Mouse (Mus musculus) myocyte (in vitro differentiated cells): ENCODE results near the gene Tfdp1. TPM values are rescaled to one million over a fixed set of nuclear protein-coding genes. Genes with fewer than 3 reads are reported as not detected.

ENCODE experiments used
- H3K27me3 ChIP-seq: one replicate; pipeline ENCODE4 v1.6.1; 2011; ENCODE audit not compliant: control insufficient read depth, insufficient read depth, insufficient read length
- H3K36me3 ChIP-seq: one replicate; pipeline ENCODE4 v1.6.1; 2011; ENCODE audit not compliant: control insufficient read depth, insufficient read depth
- H3K4me2 ChIP-seq: one replicate; pipeline ENCODE4 v1.6.1; 2011; ENCODE audit warnings: low read depth, control low read depth
- H3K4me3 ChIP-seq: one replicate; pipeline ENCODE4 v1.5.1; 2011; ENCODE audit warnings: mild to moderate bottlenecking, control low read depth, moderate library complexity
- H3K79me2 ChIP-seq: one replicate; pipeline ENCODE4 v1.6.1; 2011; ENCODE audit not compliant: control insufficient read depth, insufficient read depth
- H3ac ChIP-seq: one replicate; pipeline ENCODE4 v1.6.1; 2011; ENCODE audit not compliant: control insufficient read depth, insufficient read length
- CEBPB ChIP-seq: IDR thresholded peaks from 2 replicates; pipeline ENCODE4 v1.6.1; 2011; ENCODE audit warnings: mild to moderate bottlenecking, moderate library complexity; ENCODE audit not compliant: poor library complexity, insufficient read depth, severe bottlenecking
- E2F4 ChIP-seq: IDR thresholded peaks from one replicate; pipeline ENCODE4 v1.6.1; 2011; ENCODE audit warnings: mild to moderate bottlenecking, control low read depth, moderate library complexity; ENCODE audit not compliant: insufficient read depth
- MAX ChIP-seq: IDR thresholded peaks from one replicate; pipeline ENCODE4 v1.6.1; 2011; ENCODE audit warnings: low read depth, mild to moderate bottlenecking, control low read depth
- MYOD1 ChIP-seq, 3 experiments: IDR thresholded peaks; one replicate each; pipeline ENCODE4 v1.6.1; 2011; ENCODE audit warnings: control low read depth in 2 of 3, low read depth in 2 of 3, mild to moderate bottlenecking in 2 of 3, moderate library complexity in 1 of 3; ENCODE audit not compliant: insufficient read length in 2 of 3, control insufficient read depth in 1 of 3
- MYOG ChIP-seq, 3 experiments: IDR thresholded peaks; one replicate each; pipeline ENCODE4 v1.6.1; 2011; ENCODE audit warnings: control low read depth in 2 of 3, low read depth in 2 of 3, mild to moderate bottlenecking in 2 of 3; ENCODE audit not compliant: insufficient read length in 2 of 3, control insufficient read depth in 1 of 3, insufficient read depth in 1 of 3
- POLR2A ChIP-seq: IDR thresholded peaks from one replicate; pipeline ENCODE4 v1.6.1; 2011; ENCODE audit warnings: low read depth, mild to moderate bottlenecking, control low read depth, moderate library complexity; ENCODE audit not compliant: insufficient read length
- POLR2AphosphoS2 ChIP-seq: IDR thresholded peaks from one replicate; pipeline ENCODE4 v1.6.1; 2011; ENCODE audit warnings: low read depth, control low read depth; ENCODE audit not compliant: insufficient read length
- REST ChIP-seq: IDR thresholded peaks from one replicate; pipeline ENCODE4 v1.6.1; 2011; ENCODE audit warnings: mild to moderate bottlenecking, control low read depth, moderate library complexity; ENCODE audit not compliant: insufficient read depth, insufficient read length
- SRF ChIP-seq: IDR thresholded peaks from one replicate; pipeline ENCODE4 v1.6.1; 2011; ENCODE audit warnings: low read depth; ENCODE audit not compliant: control insufficient read depth, insufficient read length
- TCF12 ChIP-seq: IDR thresholded peaks from one replicate; pipeline ENCODE4 v1.6.1; 2011; ENCODE audit warnings: mild to moderate bottlenecking, control low read depth; ENCODE audit not compliant: poor library complexity, insufficient read depth, severe bottlenecking
- TCF3 ChIP-seq: IDR thresholded peaks from one replicate; pipeline ENCODE4 v1.6.1; 2011; ENCODE audit warnings: low read depth, control low read depth; ENCODE audit not compliant: insufficient read length
- USF1 ChIP-seq: IDR thresholded peaks from one replicate; pipeline ENCODE4 v1.6.1; 2011; ENCODE audit warnings: low read depth, mild to moderate bottlenecking, control low read depth, moderate library complexity
- polyA plus RNA-seq: library from polyadenylated mRNA; unstranded; fragments of >200 nt; fragmentation: generic; extraction: Trizol; gene quantifications from one replicate; pipeline ENCODE4 v1.2.1, GENCODE M21; 2012; ENCODE audit warnings: missing spikeins

Tfdp1 gene
- 40.8 TPM for polyA plus RNA-seq

DNA sequence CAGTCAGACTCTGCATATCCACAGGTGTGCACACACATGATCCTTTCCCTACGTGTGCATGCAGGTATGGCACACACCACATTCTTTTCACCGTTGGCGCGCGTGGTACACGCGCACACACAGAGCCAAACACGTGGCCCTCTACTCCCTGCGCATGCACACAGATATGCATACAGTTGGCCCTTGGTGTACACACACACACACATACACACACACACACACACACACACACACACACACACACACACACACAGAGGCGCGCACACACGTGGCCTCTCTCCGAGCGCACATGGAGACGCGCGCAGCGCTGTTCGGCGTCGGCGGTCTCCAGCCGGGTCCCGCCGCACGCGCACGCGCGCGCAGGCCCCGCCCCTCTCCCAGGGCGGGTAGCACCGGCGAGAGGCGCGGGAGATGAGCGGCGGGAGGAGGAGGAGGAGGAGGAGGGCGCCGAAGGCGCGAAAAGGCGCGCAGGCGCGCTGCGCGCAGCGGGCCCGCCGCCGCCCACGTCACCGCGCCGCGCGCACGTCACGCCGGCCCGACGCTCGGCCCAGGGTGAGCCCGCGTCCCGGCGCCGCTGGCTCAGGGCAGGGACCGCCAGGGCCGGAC is at the start of gene Tfdp1:
Gene Tfdp1 (plus strand): TSS at position 497 of the 606 bp plus-strand sequence.
- peaks cover 12% of the 10 kb centered on the region for H3K36me3 ChIP-seq
- peak within 1 kb of the TSS; percentile 81 for H3ac ChIP-seq
- TF ChIP-seq POLR2AphosphoS2 (peak; percentile 54), USF1 (no peak), POLR2A (peak; percentile 60), MYOD1 (IDR thresholded peaks at IDR 0.05; ENCODE audit: control insufficient read depth in 1 of 3, insufficient read length in 2 of 3, low read depth in 2 of 3) (peak in 1 of 3 experiments; percentile 6), E2F4 (peak; percentile 69), SRF (no peak)
- H3K4me2 ChIP-seq = peak within 1 kb of the TSS; percentile 72
- H3K79me2 ChIP-seq = peaks cover 36% of the 10 kb centered on the region
- H3K4me3 ChIP-seq = peak within 1 kb of the TSS; percentile 32
- H3K27me3 ChIP-seq = no peaks in the 10 kb centered on the region

DNA sequence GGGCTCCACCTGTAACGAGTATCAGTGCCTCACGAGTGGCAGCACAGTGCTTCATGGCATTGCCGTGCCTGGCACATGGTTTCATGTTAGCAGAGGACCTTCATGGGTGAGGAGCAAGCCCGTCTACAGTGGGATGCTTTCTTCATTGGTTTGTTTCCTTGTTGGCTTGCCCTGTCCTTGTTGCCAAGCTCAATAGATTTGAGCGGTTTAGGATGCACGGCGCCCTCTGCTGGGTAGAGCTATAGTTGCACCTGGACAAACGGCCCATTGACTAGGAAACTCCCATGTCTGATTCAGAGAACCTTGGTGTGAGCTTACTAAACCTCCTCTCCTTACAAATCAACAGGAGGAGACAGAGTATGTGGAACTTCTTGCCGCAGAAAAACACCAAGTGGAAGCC is 46.2 kb upstream of the Tfdp1 start:
- no peak overlapping the region for H3K4me2 ChIP-seq
- H3K4me3 ChIP-seq = no peak overlapping the region
- no peak overlapping the region for H3ac ChIP-seq
- H3K36me3 ChIP-seq = peaks cover 21% of the 10 kb centered on the region
- no peaks in the 10 kb centered on the region for H3K79me2 ChIP-seq
- TF ChIP-seq TCF3 (no peak), MYOG (IDR thresholded peaks at IDR 0.05; ENCODE audit: control insufficient read depth in 1 of 3, insufficient read depth in 1 of 3, insufficient read length in 2 of 3, low read depth in 2 of 3) (no peak), MAX (no peak), POLR2AphosphoS2 (no peak)
- no peaks in the 10 kb centered on the region for H3K27me3 ChIP-seq

DNA sequence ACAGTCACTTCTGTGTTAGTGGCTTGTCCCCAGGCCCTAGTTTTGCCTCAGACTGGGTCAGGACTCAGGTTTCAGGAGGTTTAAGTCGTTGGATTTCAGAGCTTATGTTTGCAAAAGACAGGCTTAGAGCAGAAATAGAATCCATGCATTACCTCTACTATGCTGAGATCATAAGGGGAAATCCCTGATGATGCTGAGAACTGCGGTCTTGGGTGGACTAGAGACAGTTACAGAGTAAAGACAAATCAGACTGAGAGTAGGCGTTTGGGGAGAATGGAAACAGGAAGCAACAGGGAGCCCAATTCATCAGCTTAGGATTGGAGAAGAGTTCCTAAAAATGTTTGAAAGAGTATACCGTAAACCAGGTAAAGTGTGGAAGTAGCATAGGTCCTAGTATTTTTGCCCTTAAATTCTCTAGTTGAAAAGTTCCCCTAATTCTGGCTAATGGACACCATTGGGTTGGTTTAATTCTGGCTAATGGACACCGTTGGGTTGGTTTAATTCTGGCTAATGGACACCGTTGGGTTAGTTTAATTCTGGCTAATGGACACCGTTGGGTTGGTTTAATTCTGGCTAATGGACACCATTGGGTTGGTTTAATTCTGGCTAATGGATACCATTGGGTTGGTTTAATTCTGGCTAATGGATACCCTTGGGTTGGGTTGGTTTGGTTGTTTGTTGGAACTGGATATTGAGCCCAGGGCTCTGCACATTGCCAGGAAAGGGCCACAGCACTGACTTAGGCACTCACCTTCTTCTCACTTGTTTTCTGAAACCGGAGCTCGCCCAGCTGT is 44.7 kb upstream of the Tfdp1 start:
- Histone ChIP-seq H3K36me3 (peaks cover 24% of the 10 kb centered on the region), H3K4me3 (no peak overlapping the region), H3ac (no peak overlapping the region)

DNA sequence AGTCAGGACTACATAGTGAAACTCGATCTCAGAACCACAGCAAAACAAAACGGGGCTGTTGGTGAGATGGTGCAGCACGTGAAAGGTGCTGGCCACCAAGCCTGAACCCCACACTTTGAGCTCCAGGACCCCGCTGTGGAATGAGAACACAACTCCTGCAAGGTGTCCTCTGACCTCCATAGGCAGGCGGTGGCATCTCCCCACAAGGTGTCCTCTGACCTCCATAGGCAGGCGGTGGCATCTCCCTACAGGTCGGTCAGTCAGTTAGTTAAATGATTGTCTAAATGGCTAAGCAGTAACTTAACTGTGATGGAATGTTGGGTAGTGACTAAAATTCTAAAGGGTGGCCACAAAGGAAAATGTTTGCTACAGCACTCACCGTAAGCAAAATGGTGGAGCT is 39.0 kb upstream of the Tfdp1 start:
- Histone ChIP-seq H3K4me3 (no peak overlapping the region), H3K27me3 (no peaks in the 10 kb centered on the region), H3K36me3 (peaks cover 25% of the 10 kb centered on the region), H3K4me2 (no peak overlapping the region), H3K79me2 (no peaks in the 10 kb centered on the region), H3ac (no peak overlapping the region)
- TF ChIP-seq MYOD1 (IDR thresholded peaks at IDR 0.05; ENCODE audit: control insufficient read depth in 1 of 3, insufficient read length in 2 of 3, low read depth in 2 of 3) = no peak
- TF ChIP-seq TCF3 = no peak
- no peak for TF ChIP-seq SRF
- no peak for TF ChIP-seq MYOG (IDR thresholded peaks at IDR 0.05; ENCODE audit: control insufficient read depth in 1 of 3, insufficient read depth in 1 of 3, insufficient read length in 2 of 3, low read depth in 2 of 3)
- no peak for TF ChIP-seq CEBPB
- no peak for TF ChIP-seq MAX

More for the DNA sequence above, 44.7 kb upstream of the Tfdp1 start:
- TF ChIP-seq TCF3 (no peak), REST (no peak), MYOD1 (IDR thresholded peaks at IDR 0.05; ENCODE audit: control insufficient read depth in 1 of 3, insufficient read length in 2 of 3, low read depth in 2 of 3) (no peak), E2F4 (no peak), MYOG (IDR thresholded peaks at IDR 0.05; ENCODE audit: control insufficient read depth in 1 of 3, insufficient read depth in 1 of 3, insufficient read length in 2 of 3, low read depth in 2 of 3) (no peak), USF1 (no peak), TCF12 (no peak), SRF (no peak), POLR2AphosphoS2 (no peak), CEBPB (no peak), POLR2A (no peak), MAX (no peak)
- Histone ChIP-seq H3K79me2 (no peaks in the 10 kb centered on the region), H3K4me2 (no peak overlapping the region), H3K27me3 (no peaks in the 10 kb centered on the region)

DNA sequence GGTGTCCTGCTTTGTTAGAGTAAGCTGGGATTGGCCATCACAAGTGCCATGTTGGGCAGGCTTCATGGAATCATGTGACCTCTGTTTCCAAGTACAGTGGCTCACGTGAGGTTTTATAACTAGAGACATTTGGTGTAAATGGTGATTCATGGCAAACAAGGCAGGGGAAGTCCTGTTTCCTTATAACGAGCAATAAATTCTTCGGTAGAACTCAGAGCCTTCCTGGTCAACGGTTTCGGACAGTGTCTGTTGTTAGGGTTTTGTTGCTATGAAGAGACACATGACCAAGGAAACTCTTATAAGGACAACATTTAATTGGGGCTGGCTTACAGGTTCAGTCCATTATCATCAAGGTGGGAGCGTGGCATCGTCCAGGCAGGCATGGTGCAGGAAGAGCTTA is 37.5 kb upstream of the Tfdp1 start:
- Histone ChIP-seq H3K36me3 (peaks cover 17% of the 10 kb centered on the region), H3K4me2 (no peak overlapping the region)
- TF ChIP-seq USF1 (no peak), TCF3 (no peak), MAX (no peak), MYOG (IDR thresholded peaks at IDR 0.05; ENCODE audit: control insufficient read depth in 1 of 3, insufficient read depth in 1 of 3, insufficient read length in 2 of 3, low read depth in 2 of 3) (no peak), POLR2AphosphoS2 (no peak), CEBPB (no peak), REST (no peak), SRF (no peak), E2F4 (no peak), MYOD1 (IDR thresholded peaks at IDR 0.05; ENCODE audit: control insufficient read depth in 1 of 3, insufficient read length in 2 of 3, low read depth in 2 of 3) (no peak), TCF12 (no peak), POLR2A (no peak)

More for the DNA sequence above, 37.5 kb upstream of the Tfdp1 start:
- Histone ChIP-seq H3K79me2 (no peaks in the 10 kb centered on the region), H3ac (no peak overlapping the region), H3K27me3 (no peaks in the 10 kb centered on the region), H3K4me3 (no peak overlapping the region)
